Mouse (Mus musculus): ENCODE measurements around the gene Smbd1. TPM values are rescaled to one million over a fixed set of nuclear protein-coding genes. Genes with fewer than 3 reads are reported as not detected.

Smbd1 gene
- polyA plus RNA-seq, 1 experiment: not detected

- H3K27ac ChIP-seq (ENCODE audit: insufficient read depth, low read depth, low read length): no peak overlapping the region
- DNase-seq: no peak
- H3K36me3 ChIP-seq (ENCODE audit: control insufficient read depth, insufficient read depth, low read length): no peaks in the 10 kb centered on the region; the same call in 1 of the 2 replicates
- H3K4me3 ChIP-seq (ENCODE audit: insufficient read depth, low read depth, low read length): no peak overlapping the region
- H3K27me3 ChIP-seq (replicated peaks; ENCODE audit: control insufficient read depth, insufficient read depth, low read length): no peaks in the 10 kb centered on the region
- WGBS: 86% methylated on average over 8 of the region's 8 CpGs
- no peak for TF ChIP-seq CTCF (conservative IDR thresholded peaks at IDR 0.05; ENCODE audit: insufficient read depth, insufficient read length, low read depth, low read length)
- no peak for TF ChIP-seq POLR2A (IDR thresholded peaks at IDR 0.05; ENCODE audit: low read depth, low read length)
- H3K4me1 ChIP-seq (ENCODE audit: control insufficient read depth, insufficient read depth, low read length): no peaks in the 10 kb centered on the region
Observed at GRCm38 (mm10) chr16:32823487-32823886, 13.2 kb upstream of the Smbd1 start.

- no peak for DNase-seq
- H3K27ac ChIP-seq (ENCODE audit: insufficient read depth, low read depth, low read length): no peak overlapping the region
- H3K4me1 ChIP-seq (ENCODE audit: control insufficient read depth, insufficient read depth, low read length): no peaks in the 10 kb centered on the region
- TF ChIP-seq CTCF (conservative IDR thresholded peaks at IDR 0.05; ENCODE audit: insufficient read depth, insufficient read length, low read depth, low read length): no peak
- TF ChIP-seq POLR2A (IDR thresholded peaks at IDR 0.05; ENCODE audit: low read depth, low read length): no peak
- WGBS: 88% methylated on average over 5 of the region's 5 CpGs
- H3K27me3 ChIP-seq (replicated peaks; ENCODE audit: control insufficient read depth, insufficient read depth, low read length): no peaks in the 10 kb centered on the region
- no peak overlapping the region for H3K4me3 ChIP-seq (ENCODE audit: insufficient read depth, low read depth, low read length)
- no peaks in the 10 kb centered on the region; the same call in 1 of the 2 replicates for H3K36me3 ChIP-seq (ENCODE audit: control insufficient read depth, insufficient read depth, low read length)
Observed at GRCm38 (mm10) chr16:32822881-32823280, 12.6 kb upstream of the Smbd1 start.

- H3K36me3 ChIP-seq (ENCODE audit: control insufficient read depth, insufficient read depth, low read length): no peaks in the 10 kb centered on the region; the same call in 1 of the 2 replicates
- no peaks in the 10 kb centered on the region for H3K27me3 ChIP-seq (replicated peaks; ENCODE audit: control insufficient read depth, insufficient read depth, low read length)
- no peak for DNase-seq
- H3K27ac ChIP-seq (ENCODE audit: insufficient read depth, low read depth, low read length): no peak overlapping the region
- TF ChIP-seq CTCF (conservative IDR thresholded peaks at IDR 0.05; ENCODE audit: insufficient read depth, insufficient read length, low read depth, low read length) (no peak), POLR2A (IDR thresholded peaks at IDR 0.05; ENCODE audit: low read depth, low read length) (no peak)
- 72% methylated on average over 6 of the region's 6 CpGs for WGBS
- no peaks in the 10 kb centered on the region for H3K4me1 ChIP-seq (ENCODE audit: control insufficient read depth, insufficient read depth, low read length)
- no peak overlapping the region for H3K4me3 ChIP-seq (ENCODE audit: insufficient read depth, low read depth, low read length)
Observed at GRCm38 (mm10) chr16:32822450-32822827, 12.2 kb upstream of the Smbd1 start.

GRCm38 (mm10) chr16:32821772-32822449 lies 11.6 kb upstream of the Smbd1 start:
- peak; percentile 24 for DNase-seq
- no peaks in the 10 kb centered on the region for H3K4me1 ChIP-seq (ENCODE audit: control insufficient read depth, insufficient read depth, low read length)
- TF ChIP-seq CTCF (conservative IDR thresholded peaks at IDR 0.05; ENCODE audit: insufficient read depth, insufficient read length, low read depth, low read length): no peak
- WGBS: 68% methylated on average over 10 of the region's 10 CpGs
- no peaks in the 10 kb centered on the region; the same call in 1 of the 2 replicates for H3K36me3 ChIP-seq (ENCODE audit: control insufficient read depth, insufficient read depth, low read length)
- H3K4me3 ChIP-seq (ENCODE audit: insufficient read depth, low read depth, low read length): no peak overlapping the region
- no peak overlapping the region for H3K27ac ChIP-seq (ENCODE audit: insufficient read depth, low read depth, low read length)
- no peaks in the 10 kb centered on the region for H3K27me3 ChIP-seq (replicated peaks; ENCODE audit: control insufficient read depth, insufficient read depth, low read length)

- WGBS: 79% methylated on average over 5 of the region's 5 CpGs
- Histone ChIP-seq H3K4me3 (ENCODE audit: insufficient read depth, low read depth, low read length) (no peak overlapping the region), H3K4me1 (ENCODE audit: control insufficient read depth, insufficient read depth, low read length) (peaks cover 14% of the 10 kb centered on the region; the same call in 1 of the 2 replicates), H3K27me3 (replicated peaks; ENCODE audit: control insufficient read depth, insufficient read depth, low read length) (no peaks in the 10 kb centered on the region), H3K36me3 (ENCODE audit: control insufficient read depth, insufficient read depth, low read length) (no peaks in the 10 kb centered on the region; the same call in 1 of the 2 replicates), H3K27ac (ENCODE audit: insufficient read depth, low read depth, low read length) (no peak overlapping the region)
- no peak for TF ChIP-seq POLR2A (IDR thresholded peaks at IDR 0.05; ENCODE audit: low read depth, low read length)
- no peak for TF ChIP-seq CTCF (conservative IDR thresholded peaks at IDR 0.05; ENCODE audit: insufficient read depth, insufficient read length, low read depth, low read length)
- no peak for DNase-seq
Observed at GRCm38 (mm10) chr16:32818441-32818840, 8.2 kb upstream of the Smbd1 start.

- H3K36me3 ChIP-seq (ENCODE audit: control insufficient read depth, insufficient read depth, low read length): no peaks in the 10 kb centered on the region
- WGBS: 87% methylated on average over 4 of the region's 4 CpGs
- DNase-seq: no peak
Observed at GRCm38 (mm10) chr16:32818036-32818435, 7.8 kb upstream of the Smbd1 start.

GRCm38 (mm10) chr16:32815160-32815605 lies 4.9 kb upstream of the Smbd1 start:
- TF ChIP-seq POLR2A (IDR thresholded peaks at IDR 0.05; ENCODE audit: low read depth, low read length) (no peak), CTCF (conservative IDR thresholded peaks at IDR 0.05; ENCODE audit: insufficient read depth, insufficient read length, low read depth, low read length) (no peak)
- H3K27ac ChIP-seq (ENCODE audit: insufficient read depth, low read depth, low read length): peak overlapping the region; percentile 11; the same call in 1 of the 2 replicates
- 9% methylated on average over 6 of the region's 6 CpGs for WGBS

More at GRCm38 (mm10) chr16:32818036-32818435, 7.8 kb upstream of the Smbd1 start:
- Histone ChIP-seq H3K27ac (ENCODE audit: insufficient read depth, low read depth, low read length) (no peak overlapping the region), H3K4me1 (ENCODE audit: control insufficient read depth, insufficient read depth, low read length) (peaks cover 14% of the 10 kb centered on the region; the same call in 1 of the 2 replicates), H3K4me3 (ENCODE audit: insufficient read depth, low read depth, low read length) (no peak overlapping the region), H3K27me3 (replicated peaks; ENCODE audit: control insufficient read depth, insufficient read depth, low read length) (no peaks in the 10 kb centered on the region)
- no peak for TF ChIP-seq CTCF (conservative IDR thresholded peaks at IDR 0.05; ENCODE audit: insufficient read depth, insufficient read length, low read depth, low read length)

More at GRCm38 (mm10) chr16:32815160-32815605, 4.9 kb upstream of the Smbd1 start:
- Histone ChIP-seq H3K36me3 (ENCODE audit: control insufficient read depth, insufficient read depth, low read length) (no peaks in the 10 kb centered on the region), H3K4me1 (ENCODE audit: control insufficient read depth, insufficient read depth, low read length) (peaks cover 14% of the 10 kb centered on the region; the same call in 1 of the 2 replicates), H3K4me3 (ENCODE audit: insufficient read depth, low read depth, low read length) (peak overlapping the region; percentile 46; the same call in 1 of the 2 replicates), H3K27me3 (replicated peaks; ENCODE audit: control insufficient read depth, insufficient read depth, low read length) (no peaks in the 10 kb centered on the region)
- peak; percentile 76 for DNase-seq

All from kidney, adult 2 months (tissue).